Mouse (Mus musculus) hindbrain, embryonic 11.5 days (tissue): ENCODE data around the gene Epb41l5. TPM values are rescaled to one million over a fixed set of nuclear protein-coding genes. Genes with fewer than 3 reads are reported as not detected.

Experiments used
- ATAC-seq: fragments of 200-750 bp; cut with Nextera tagmentation; 2 replicates; pipeline ENCODE4 v1.8.0; 2017; ENCODE audit warnings: mild to moderate bottlenecking, moderate TSS enrichment, moderate library complexity; ENCODE audit not compliant: low FRiP score
- DNase-seq: peaks from one replicate; pipeline ENCODE4 v3.0.0-alpha.2; 2015; ENCODE audit warnings: low spot score
- H3K27ac ChIP-seq: fragments of 300-500 bp; sonication (generic); 2 replicates; pipeline ENCODE4 v1.5.1; 2014; ENCODE audit warnings: mild to moderate bottlenecking, low read depth, low read length
- H3K27me3 ChIP-seq: fragments of 300-500 bp; sonication (generic); 2 replicates; pipeline ENCODE4 v1.6.1; 2014; ENCODE audit warnings: mild to moderate bottlenecking, low read length, moderate library complexity, mixed read lengths; ENCODE audit not compliant: control insufficient read depth, insufficient read depth
- H3K36me3 ChIP-seq: fragments of 300-500 bp; sonication (generic); 2 replicates; pipeline ENCODE4 v1.6.1; 2014; ENCODE audit warnings: mild to moderate bottlenecking, low read length, moderate library complexity, mixed read lengths; ENCODE audit not compliant: control insufficient read depth, insufficient read depth
- H3K4me1 ChIP-seq: fragments of 300-500 bp; sonication (generic); replicated peaks from 2 replicates; pipeline ENCODE4 v1.6.1; 2014; ENCODE audit warnings: low read length, mixed read lengths; ENCODE audit not compliant: control insufficient read depth, insufficient read depth
- H3K4me2 ChIP-seq: fragments of 300-500 bp; sonication (generic); replicated peaks from 2 replicates; pipeline ENCODE4 v1.6.1; 2014; ENCODE audit warnings: mild to moderate bottlenecking, low read depth, low read length
- H3K4me3 ChIP-seq: fragments of 300-500 bp; sonication (generic); 2 replicates; pipeline ENCODE4 v1.5.1; 2014; ENCODE audit warnings: low read depth, low read length
- H3K9ac ChIP-seq: fragments of 300-500 bp; sonication (generic); 2 replicates; pipeline ENCODE4 v1.6.1; 2014; ENCODE audit warnings: low read depth, low read length
- H3K9me3 ChIP-seq: fragments of 300-500 bp; sonication (generic); 2 replicates; pipeline ENCODE4 v1.6.1; 2016; ENCODE audit warnings: low read length; ENCODE audit not compliant: control insufficient read depth
- WGBS: fragments of 180-500 bp; shearing (Covaris S2); extraction: QIAGEN DNeasy Blood & Tissue Kit; methylation state at CpG from one replicate; pipeline ENCODE4 v1.1.7; 2014; 5-methylcytosine and 5-hydroxymethylcytosine counted together
- polyA plus RNA-seq: library from polyadenylated mRNA; unstranded; fragments of >200 nt; fragmentation: Nextera tagmentation; extraction: Ambion mirVana; gene quantifications from 2 replicates; pipeline ENCODE4 v1.2.1, GENCODE M21; 2014

Gene Epb41l5
- polyA plus RNA-seq, 1 experiment from 2014 or later = 37.9 TPM

DNA sequence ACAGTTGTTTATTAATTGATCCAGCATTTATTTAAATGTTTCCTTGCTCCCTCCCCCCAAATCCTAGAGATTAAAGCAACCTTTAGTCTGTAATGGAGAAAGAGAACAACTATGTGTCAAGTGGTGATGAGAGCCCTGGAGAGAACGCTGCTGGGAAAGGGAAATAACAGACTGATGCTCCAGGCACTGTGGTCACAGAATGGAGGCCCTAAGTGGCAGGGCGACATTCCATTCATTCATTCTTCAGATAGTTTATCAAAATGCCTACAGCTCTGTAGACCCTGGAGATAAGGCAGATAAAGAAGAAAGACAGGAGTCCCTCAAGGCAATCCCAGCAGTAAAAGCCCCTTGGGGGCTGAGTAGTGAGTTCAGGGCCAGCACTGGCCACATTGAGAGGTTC lies 827 bp upstream of the Epb41l5 start:
- Histone ChIP-seq H3K4me3 (no peak overlapping the region), H3K36me3 (no peaks in the 10 kb centered on the region), H3K27ac (no peak overlapping the region), H3K9ac (no peak overlapping the region), H3K27me3 (no peaks in the 10 kb centered on the region), H3K4me1 (no peaks in the 10 kb centered on the region), H3K4me2 (no peak overlapping the region), H3K9me3 (no peaks in the 10 kb centered on the region)
- WGBS = 74% methylated on average over 2 of the region's 2 CpGs
- DNase-seq (no peak), ATAC-seq (no peak)

DNA sequence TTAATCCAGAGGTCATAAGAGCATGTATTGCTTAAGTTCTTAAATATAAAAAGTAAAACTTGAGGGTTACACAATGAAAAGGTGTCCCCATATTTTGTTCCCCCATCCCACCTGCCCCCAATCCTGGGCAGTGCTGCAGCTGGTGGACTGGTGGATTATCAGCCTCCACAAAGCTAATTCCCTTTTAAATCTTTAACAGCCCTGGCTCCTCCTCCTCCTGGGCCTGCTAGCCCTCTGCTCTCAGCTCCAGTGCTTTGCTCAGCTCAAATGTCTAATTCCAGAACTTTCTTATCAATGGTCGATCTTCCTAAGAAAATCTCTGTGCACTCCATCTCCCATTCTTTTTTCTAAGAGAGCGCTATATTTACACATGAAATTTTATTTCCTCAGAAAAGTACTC lies 2.4 kb downstream of the Epb41l5 start:
- Histone ChIP-seq H3K9me3 (no peaks in the 10 kb centered on the region), H3K4me3 (no peak overlapping the region), H3K27ac (no peak overlapping the region), H3K27me3 (no peaks in the 10 kb centered on the region), H3K36me3 (no peaks in the 10 kb centered on the region), H3K4me2 (no peak overlapping the region), H3K4me1 (no peaks in the 10 kb centered on the region), H3K9ac (no peak overlapping the region)
- no peak for DNase-seq
- 88% methylated on average over 2 of the region's 2 CpGs for WGBS
- ATAC-seq = no peak

DNA sequence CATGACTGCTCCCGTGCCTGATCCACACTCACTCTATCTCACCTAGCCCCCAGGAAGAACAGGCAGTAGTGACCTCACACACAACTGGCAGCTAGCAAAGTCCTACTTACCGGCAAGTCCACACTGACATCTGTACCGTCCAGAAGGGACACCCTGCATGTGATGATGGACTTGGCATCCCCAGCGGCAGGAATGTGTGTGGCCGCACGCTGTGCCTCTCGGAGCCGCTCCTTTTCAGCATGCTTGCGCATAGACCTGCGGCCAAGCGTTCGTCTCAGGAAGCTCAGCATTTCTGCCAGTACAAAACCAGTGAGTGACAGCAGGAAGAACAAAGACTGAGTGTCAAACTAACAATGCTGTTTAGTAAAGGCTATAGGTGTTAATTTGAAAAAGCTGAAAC lies 6.4 kb downstream of the Epb41l5 start:
- H3K27me3 ChIP-seq = no peaks in the 10 kb centered on the region
- H3K9me3 ChIP-seq = no peaks in the 10 kb centered on the region
- H3K4me1 ChIP-seq = no peaks in the 10 kb centered on the region
- no peak overlapping the region for H3K9ac ChIP-seq
- WGBS = 40% methylated on average over 12 of the region's 12 CpGs
- H3K4me2 ChIP-seq = no peak overlapping the region
- peak; percentile 70 for ATAC-seq
- DNase-seq = peak; percentile 65
- no peaks in the 10 kb centered on the region for H3K36me3 ChIP-seq
- H3K27ac ChIP-seq = no peak overlapping the region
- no peak overlapping the region for H3K4me3 ChIP-seq

DNA sequence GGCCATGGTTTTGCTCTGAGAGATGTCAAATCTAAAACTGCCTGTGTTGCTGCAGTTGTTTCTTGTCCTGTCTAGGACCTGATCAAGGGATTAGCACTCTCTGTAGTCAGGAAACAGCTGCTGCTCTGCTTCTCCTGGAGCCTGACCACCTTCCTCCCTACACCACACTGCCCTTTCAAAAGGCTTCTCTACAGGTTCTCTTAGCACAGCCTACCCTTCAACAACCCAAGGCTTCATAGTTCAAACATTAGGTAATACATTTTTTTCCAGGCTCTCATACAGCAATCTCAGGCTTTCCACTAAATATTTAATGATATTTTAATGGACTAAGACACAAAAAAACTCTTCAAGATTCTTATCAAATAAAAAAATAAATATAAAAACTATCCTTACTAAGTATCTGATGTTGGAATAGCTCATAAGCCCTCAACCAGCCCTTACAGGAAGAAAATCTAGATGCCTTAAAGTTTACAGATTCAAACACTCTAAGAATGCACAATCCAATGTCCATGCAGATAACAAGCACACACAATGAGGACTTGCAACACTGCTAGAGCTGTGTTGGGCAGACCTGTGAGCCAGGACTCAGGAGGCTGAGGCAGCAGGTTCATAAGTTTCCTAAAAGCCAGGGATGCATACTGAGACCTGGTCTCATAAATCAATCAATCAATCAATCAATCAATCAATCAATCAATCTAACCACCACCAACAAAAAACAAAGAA lies 7.5 kb downstream of the Epb41l5 start:
- DNase-seq (no peak), ATAC-seq (no peak)
- Histone ChIP-seq H3K36me3 (no peaks in the 10 kb centered on the region), H3K27me3 (no peaks in the 10 kb centered on the region), H3K9me3 (no peaks in the 10 kb centered on the region), H3K4me1 (no peaks in the 10 kb centered on the region), H3K27ac (no peak overlapping the region), H3K4me2 (no peak overlapping the region), H3K4me3 (no peak overlapping the region), H3K9ac (no peak overlapping the region)

DNA sequence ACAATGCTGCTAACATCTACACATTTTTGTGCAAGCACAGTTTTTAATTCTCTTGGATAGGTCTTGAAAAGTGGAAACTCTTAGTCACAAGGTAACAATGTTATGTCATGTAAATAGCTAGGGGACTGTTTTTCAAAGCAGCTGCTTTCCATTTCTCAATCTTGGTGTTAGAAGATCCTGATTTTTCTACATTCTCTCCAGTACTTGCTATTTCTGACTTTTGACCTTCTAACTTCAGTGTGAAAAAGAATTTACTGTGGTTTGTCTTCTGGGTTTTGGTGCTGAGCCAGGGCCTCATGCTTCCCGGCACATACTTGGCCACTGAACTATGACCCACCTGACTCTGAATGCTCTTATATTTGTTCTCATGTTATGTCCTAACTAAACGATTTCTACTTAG lies 8.8 kb downstream of the Epb41l5 start:
- Histone ChIP-seq H3K9me3 (no peaks in the 10 kb centered on the region), H3K4me2 (no peak overlapping the region), H3K4me3 (no peak overlapping the region), H3K4me1 (no peaks in the 10 kb centered on the region), H3K27me3 (no peaks in the 10 kb centered on the region), H3K36me3 (no peaks in the 10 kb centered on the region), H3K27ac (no peak overlapping the region), H3K9ac (no peak overlapping the region)
- 79% methylated on average over 2 of the region's 2 CpGs for WGBS
- no peak for ATAC-seq
- DNase-seq = no peak

DNA sequence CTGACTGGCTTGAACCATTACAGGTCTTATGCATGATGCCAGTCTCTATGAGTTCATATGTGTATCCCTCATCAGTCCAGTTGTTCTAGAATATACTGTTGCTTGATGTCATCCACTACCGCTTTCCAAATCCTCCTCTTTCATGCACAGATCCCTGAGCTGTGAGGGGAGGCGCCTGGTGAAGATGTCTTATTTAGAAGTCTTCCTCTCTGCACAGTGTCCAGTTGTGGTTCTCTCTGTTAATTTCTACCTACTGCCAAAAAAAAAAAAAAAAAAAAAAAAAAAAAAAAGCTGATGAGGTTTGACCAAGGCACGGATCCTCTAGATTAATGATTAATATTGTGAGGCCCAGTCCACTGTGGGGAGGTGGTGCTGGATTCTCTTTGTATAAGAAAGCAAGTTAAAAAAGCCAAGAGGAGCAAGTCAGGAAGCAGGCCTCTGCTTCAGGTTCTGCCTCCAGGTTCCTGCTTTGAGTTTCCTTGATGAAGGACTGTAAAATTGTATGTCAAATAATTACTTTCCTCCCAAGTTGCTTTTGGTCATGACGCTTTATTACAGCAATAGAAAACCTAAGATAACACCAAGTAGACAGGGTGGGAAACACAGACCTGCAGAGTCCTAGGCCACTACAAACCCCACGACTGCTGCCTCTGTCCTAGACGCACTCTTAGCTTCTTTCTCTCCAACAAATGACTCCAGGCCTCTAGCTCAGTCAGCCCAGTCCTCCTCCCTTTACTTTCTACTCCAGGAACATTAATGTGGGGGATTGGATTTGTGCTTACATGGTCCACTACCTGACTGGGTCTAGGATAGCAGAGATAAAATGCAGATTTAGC lies 11.4 kb downstream of the Epb41l5 start:
- no peaks in the 10 kb centered on the region for H3K4me1 ChIP-seq
- DNase-seq (no peak), ATAC-seq (no peak)
- no peak overlapping the region for H3K4me3 ChIP-seq
- H3K27me3 ChIP-seq = no peaks in the 10 kb centered on the region
- H3K9me3 ChIP-seq = no peaks in the 10 kb centered on the region
- WGBS = 84% methylated on average over 6 of the region's 6 CpGs
- H3K4me2 ChIP-seq = no peak overlapping the region
- H3K36me3 ChIP-seq = no peaks in the 10 kb centered on the region
- H3K9ac ChIP-seq = no peak overlapping the region
- H3K27ac ChIP-seq = no peak overlapping the region

DNA sequence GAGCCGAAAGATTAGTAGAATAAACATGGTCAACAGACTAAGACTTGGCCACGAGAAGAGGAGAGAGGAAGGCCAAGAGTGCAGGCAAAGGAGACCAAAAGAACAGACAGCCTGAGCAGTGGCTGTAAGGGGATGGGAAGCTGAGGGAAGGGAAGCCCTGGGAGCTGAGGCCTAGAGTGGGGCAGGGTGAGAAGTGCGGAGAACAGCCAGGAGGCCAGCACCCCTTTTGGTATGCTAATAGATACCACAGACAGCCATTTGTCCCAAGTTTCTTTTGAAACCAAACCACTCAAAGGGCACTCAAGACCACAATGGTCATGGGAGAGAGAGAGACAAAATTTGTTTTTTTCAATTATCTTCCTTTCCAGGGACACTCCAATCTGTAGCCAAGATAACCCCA lies 14.1 kb downstream of the Epb41l5 start:
- H3K4me3 ChIP-seq = no peak overlapping the region
- ATAC-seq (no peak; the same call in 1 of the 2 replicates), DNase-seq (no peak)
- H3K9ac ChIP-seq = no peak overlapping the region
- H3K27ac ChIP-seq = no peak overlapping the region
- H3K4me2 ChIP-seq = no peak overlapping the region
- no peaks in the 10 kb centered on the region for H3K27me3 ChIP-seq
- no peaks in the 10 kb centered on the region for H3K36me3 ChIP-seq
- no peaks in the 10 kb centered on the region for H3K4me1 ChIP-seq
- H3K9me3 ChIP-seq = no peaks in the 10 kb centered on the region
- WGBS = 38% methylated on average over 3 of the region's 3 CpGs

DNA sequence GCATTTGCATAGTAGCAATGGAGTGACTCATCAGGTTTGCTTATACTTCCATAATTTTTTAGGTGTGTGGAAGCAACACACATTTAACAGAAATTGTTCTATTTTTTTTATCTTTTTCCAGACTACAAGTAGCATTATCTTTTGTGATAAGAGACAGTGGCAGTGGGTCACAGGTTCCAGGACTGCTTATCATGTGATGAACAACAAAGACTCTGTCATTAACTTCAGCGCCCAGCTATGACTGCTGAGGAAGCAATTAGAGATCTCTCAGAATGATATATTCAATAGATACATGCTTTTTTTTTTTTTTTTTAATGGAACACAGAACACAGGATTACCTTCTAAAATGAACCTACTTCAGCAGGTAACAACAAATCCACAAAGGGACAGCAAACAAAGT lies 18.4 kb downstream of the Epb41l5 start:
- Histone ChIP-seq H3K4me1 (no peaks in the 10 kb centered on the region), H3K4me3 (no peak overlapping the region), H3K9ac (no peak overlapping the region), H3K36me3 (no peaks in the 10 kb centered on the region), H3K27ac (no peak overlapping the region), H3K27me3 (no peaks in the 10 kb centered on the region), H3K4me2 (no peak overlapping the region), H3K9me3 (no peaks in the 10 kb centered on the region)
- no peak for DNase-seq
- no peak for ATAC-seq
- 95% methylated on average over 1 of the region's 1 CpGs for WGBS

DNA sequence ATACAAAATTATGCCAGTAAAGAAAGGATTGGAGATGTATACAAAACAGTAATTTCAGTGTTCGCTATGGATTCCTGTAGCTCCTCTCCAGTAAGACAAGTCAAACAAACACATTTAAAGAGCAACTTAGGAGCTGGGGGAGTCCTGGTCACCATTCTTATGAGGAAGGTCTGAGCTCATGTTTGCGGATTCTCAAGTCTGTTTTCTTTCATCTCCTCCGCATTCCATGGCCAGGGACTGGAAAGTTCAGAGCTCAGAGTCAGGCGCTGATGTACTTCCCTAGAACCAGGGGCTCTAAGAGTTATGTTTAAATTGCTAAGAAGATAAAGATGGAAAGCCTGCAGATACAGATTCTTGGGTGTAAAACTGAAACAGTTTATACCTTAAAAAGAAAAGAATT lies 22.0 kb downstream of the Epb41l5 start:
- ATAC-seq (no peak), DNase-seq (no peak)
- Histone ChIP-seq H3K9me3 (no peaks in the 10 kb centered on the region), H3K36me3 (no peaks in the 10 kb centered on the region), H3K4me1 (no peaks in the 10 kb centered on the region), H3K4me3 (no peak overlapping the region), H3K27ac (no peak overlapping the region), H3K4me2 (no peak overlapping the region), H3K27me3 (no peaks in the 10 kb centered on the region), H3K9ac (no peak overlapping the region)
- 91% methylated on average over 4 of the region's 4 CpGs for WGBS
